Mouse (Mus musculus) hindbrain, embryonic 15.5 days (tissue): ENCODE measurements around the gene Tiam1. TPM values are rescaled to one million over a fixed set of nuclear protein-coding genes. Genes with fewer than 3 reads are reported as not detected.
A peak's percentile ranks its signal among the peaks of the same experiment; 100 is the strongest.

ENCODE experiments used
- ATAC-seq: fragments of 200-750 bp; cut with Nextera tagmentation; 2 replicates; pipeline ENCODE4 v1.8.0; 2017; ENCODE audit warnings: low read depth, moderate number of reproducible peaks, moderate TSS enrichment; ENCODE audit not compliant: low FRiP score
- H3K27ac ChIP-seq: fragments of 300-500 bp; sonication (generic); replicated peaks from 2 replicates; pipeline ENCODE4 v1.5.1; 2015; ENCODE audit warnings: mild to moderate bottlenecking, inconsistent platforms
- H3K27me3 ChIP-seq: fragments of 300-500 bp; sonication (generic); 2 replicates; pipeline ENCODE4 v1.6.1; 2015; ENCODE audit warnings: control low read depth, inconsistent platforms
- H3K36me3 ChIP-seq: fragments of 300-500 bp; sonication (generic); 2 replicates; pipeline ENCODE4 v1.6.1; 2015; ENCODE audit warnings: control low read depth, inconsistent platforms
- H3K4me1 ChIP-seq: fragments of 300-500 bp; sonication (generic); replicated peaks from 2 replicates; pipeline ENCODE4 v1.6.1; 2015; ENCODE audit warnings: control low read depth, inconsistent platforms
- H3K4me2 ChIP-seq: fragments of 300-500 bp; sonication (generic); 2 replicates; pipeline ENCODE4 v1.6.1; 2015; ENCODE audit warnings: moderate library complexity, mild to moderate bottlenecking, inconsistent platforms
- H3K4me3 ChIP-seq: fragments of 300-500 bp; sonication (generic); 2 replicates; pipeline ENCODE4 v1.5.1; 2015; ENCODE audit warnings: mild to moderate bottlenecking, inconsistent platforms
- H3K9ac ChIP-seq: fragments of 300-500 bp; sonication (generic); 2 replicates; pipeline ENCODE4 v1.6.1; 2015; ENCODE audit warnings: inconsistent platforms
- H3K9me3 ChIP-seq: fragments of 300-500 bp; sonication (generic); 2 replicates; pipeline ENCODE4 v1.6.1; 2016; ENCODE audit warnings: control low read depth, inconsistent platforms
- WGBS: fragments of 180-500 bp; shearing (Covaris S2); methylation state at CpG from one replicate; pipeline ENCODE4 v1.1.7; 2015; 5-methylcytosine and 5-hydroxymethylcytosine counted together
- polyA plus RNA-seq: library from polyadenylated mRNA; unstranded; fragments of >200 nt; fragmentation: Nextera tagmentation; extraction: Ambion mirVana; gene quantifications from 2 replicates; pipeline ENCODE4 v1.2.1, GENCODE M21; 2015

The Tiam1 gene
- polyA plus RNA-seq, 1 experiment from 2014 or later, result 23.8 TPM

- WGBS, result 64% methylated on average over 8 of the region's 8 CpGs
- H3K4me3 ChIP-seq, result no peak overlapping the region
- H3K9me3 ChIP-seq, result no peaks in the 10 kb centered on the region
- H3K9ac ChIP-seq, result no peak overlapping the region
- H3K36me3 ChIP-seq, result no peaks in the 10 kb centered on the region
- no peak for ATAC-seq
- no peak overlapping the region for H3K27ac ChIP-seq
- no peak overlapping the region for H3K4me2 ChIP-seq
- no peaks in the 10 kb centered on the region for H3K27me3 ChIP-seq
- peaks cover 24% of the 10 kb centered on the region for H3K4me1 ChIP-seq
Observed at GRCm38 (mm10) chr16:89920417-89920816, 223.2 kb downstream of the Tiam1 start.

- Histone ChIP-seq H3K27ac (no peak overlapping the region), H3K27me3 (no peaks in the 10 kb centered on the region), H3K9ac (no peak overlapping the region), H3K4me2 (no peak overlapping the region), H3K36me3 (no peaks in the 10 kb centered on the region), H3K4me1 (no peaks in the 10 kb centered on the region), H3K4me3 (no peak overlapping the region), H3K9me3 (no peaks in the 10 kb centered on the region)
- 84% methylated on average over 15 of the region's 15 CpGs for WGBS
- no peak for ATAC-seq
Observed at GRCm38 (mm10) chr16:89917404-89917803, 226.2 kb downstream of the Tiam1 start.

GRCm38 (mm10) chr16:89914946-89915345, 228.6 kb downstream of the Tiam1 start:
- H3K9ac ChIP-seq, result no peak overlapping the region
- 91% methylated on average over 4 of the region's 4 CpGs for whole genome bisulfite sequencing
- no peak for ATAC-seq
- H3K27me3 ChIP-seq, result no peaks in the 10 kb centered on the region
- no peaks in the 10 kb centered on the region for H3K36me3 ChIP-seq
- peaks cover 3% of the 10 kb centered on the region; the same call in 1 of the 2 replicates for H3K4me1 ChIP-seq
- no peak overlapping the region for H3K27ac ChIP-seq
- H3K4me2 ChIP-seq, result no peak overlapping the region
- H3K4me3 ChIP-seq, result no peak overlapping the region
- no peaks in the 10 kb centered on the region for H3K9me3 ChIP-seq

- WGBS, result 55% methylated on average over 8 of the region's 8 CpGs
- ATAC-seq, result no peak
Observed at GRCm38 (mm10) chr16:89912686-89913375, 230.7 kb downstream of the Tiam1 start.

GRCm38 (mm10) chr16:89909393-89910068, 234.0 kb downstream of the Tiam1 start:
- Histone ChIP-seq H3K4me2 (peak overlapping the region; percentile 26), H3K9ac (no peak overlapping the region), H3K9me3 (no peaks in the 10 kb centered on the region), H3K36me3 (no peaks in the 10 kb centered on the region), H3K4me1 (peaks cover 24% of the 10 kb centered on the region), H3K27ac (peak overlapping the region; percentile 30), H3K4me3 (no peak overlapping the region), H3K27me3 (no peaks in the 10 kb centered on the region)
- ATAC-seq, result no peak
- WGBS, result 38% methylated on average over 26 of the region's 26 CpGs

More at GRCm38 (mm10) chr16:89912686-89913375, 230.7 kb downstream of the Tiam1 start:
- Histone ChIP-seq H3K9me3 (no peaks in the 10 kb centered on the region), H3K4me3 (no peak overlapping the region), H3K4me2 (no peak overlapping the region), H3K36me3 (no peaks in the 10 kb centered on the region), H3K9ac (no peak overlapping the region), H3K27ac (no peak overlapping the region), H3K4me1 (peaks cover 18% of the 10 kb centered on the region), H3K27me3 (no peaks in the 10 kb centered on the region)

GRCm38 (mm10) chr16:89907651-89908050, 235.9 kb downstream of the Tiam1 start:
- no peak overlapping the region for H3K4me3 ChIP-seq
- H3K4me2 ChIP-seq, result no peak overlapping the region
- H3K27ac ChIP-seq, result no peak overlapping the region
- WGBS, result 60% methylated on average over 9 of the region's 9 CpGs
- peaks cover 24% of the 10 kb centered on the region for H3K4me1 ChIP-seq
- no peaks in the 10 kb centered on the region for H3K9me3 ChIP-seq
- H3K9ac ChIP-seq, result no peak overlapping the region
- no peak for ATAC-seq
- H3K27me3 ChIP-seq, result no peaks in the 10 kb centered on the region
- H3K36me3 ChIP-seq, result no peaks in the 10 kb centered on the region

- no peaks in the 10 kb centered on the region for H3K27me3 ChIP-seq
- H3K4me2 ChIP-seq, result no peak overlapping the region
- no peak for ATAC-seq
- 91% methylated on average over 7 of the region's 7 CpGs for WGBS
- H3K4me3 ChIP-seq, result no peak overlapping the region
- H3K4me1 ChIP-seq, result peaks cover 24% of the 10 kb centered on the region
- no peak overlapping the region for H3K27ac ChIP-seq
- no peaks in the 10 kb centered on the region for H3K9me3 ChIP-seq
- H3K9ac ChIP-seq, result no peak overlapping the region
- H3K36me3 ChIP-seq, result no peaks in the 10 kb centered on the region
Observed at GRCm38 (mm10) chr16:89906909-89907308, 236.7 kb downstream of the Tiam1 start.

GRCm38 (mm10) chr16:89905730-89906305, 237.8 kb downstream of the Tiam1 start:
- Histone ChIP-seq H3K9me3 (no peaks in the 10 kb centered on the region), H3K4me1 (peaks cover 28% of the 10 kb centered on the region), H3K27me3 (no peaks in the 10 kb centered on the region), H3K27ac (no peak overlapping the region), H3K36me3 (no peaks in the 10 kb centered on the region), H3K4me3 (no peak overlapping the region), H3K9ac (no peak overlapping the region), H3K4me2 (no peak overlapping the region)
- WGBS, result 88% methylated on average over 1 of the region's 1 CpGs
- no peak for ATAC-seq

- Histone ChIP-seq H3K9me3 (no peaks in the 10 kb centered on the region), H3K4me1 (peaks cover 26% of the 10 kb centered on the region), H3K27me3 (no peaks in the 10 kb centered on the region), H3K4me2 (no peak overlapping the region), H3K36me3 (no peaks in the 10 kb centered on the region), H3K9ac (no peak overlapping the region), H3K27ac (no peak overlapping the region), H3K4me3 (no peak overlapping the region)
- ATAC-seq, result no peak
- WGBS, result 97% methylated on average over 12 of the region's 12 CpGs
Observed at GRCm38 (mm10) chr16:89904121-89904520, 239.4 kb downstream of the Tiam1 start.

GRCm38 (mm10) chr16:89902578-89903304, 240.8 kb downstream of the Tiam1 start:
- no peak overlapping the region for H3K4me3 ChIP-seq
- no peak overlapping the region for H3K27ac ChIP-seq
- no peak overlapping the region for H3K9ac ChIP-seq
- 91% methylated on average over 12 of the region's 12 CpGs for WGBS
- H3K4me2 ChIP-seq, result no peak overlapping the region
- no peaks in the 10 kb centered on the region for H3K9me3 ChIP-seq
- no peaks in the 10 kb centered on the region for H3K36me3 ChIP-seq
- H3K4me1 ChIP-seq, result peaks cover 21% of the 10 kb centered on the region
- no peak for ATAC-seq
- no peaks in the 10 kb centered on the region for H3K27me3 ChIP-seq

- 27% methylated on average over 8 of the region's 8 CpGs for WGBS
- Histone ChIP-seq H3K4me2 (no peak overlapping the region), H3K27me3 (no peaks in the 10 kb centered on the region), H3K9me3 (no peaks in the 10 kb centered on the region), H3K36me3 (no peaks in the 10 kb centered on the region), H3K9ac (no peak overlapping the region), H3K4me3 (no peak overlapping the region), H3K27ac (no peak overlapping the region), H3K4me1 (peaks cover 18% of the 10 kb centered on the region)
- no peak for ATAC-seq
Observed at GRCm38 (mm10) chr16:89900681-89901080, 242.9 kb downstream of the Tiam1 start.

GRCm38 (mm10) chr16:89899192-89899591, 244.4 kb downstream of the Tiam1 start:
- H3K36me3 ChIP-seq, result no peaks in the 10 kb centered on the region
- no peaks in the 10 kb centered on the region for H3K9me3 ChIP-seq
- H3K4me2 ChIP-seq, result no peak overlapping the region
- 71% methylated on average over 9 of the region's 9 CpGs for WGBS
- ATAC-seq, result no peak
- H3K27ac ChIP-seq, result no peak overlapping the region
- H3K9ac ChIP-seq, result no peak overlapping the region
- peaks cover 21% of the 10 kb centered on the region for H3K4me1 ChIP-seq
- no peak overlapping the region for H3K4me3 ChIP-seq
- no peaks in the 10 kb centered on the region for H3K27me3 ChIP-seq
